Mouse (Mus musculus) kidney, postnatal 0 days (tissue): Measurements from ENCODE around the gene Spdl1. TPM values are rescaled to one million over a fixed set of nuclear protein-coding genes. Genes with fewer than 3 reads are reported as not detected.

Experiments used
- ATAC-seq: fragments of 200-750 bp; cut with Nextera tagmentation; replicated peaks from 2 replicates; pipeline ENCODE4 v1.8.0; 2017; ENCODE audit warnings: low read depth, moderate number of reproducible peaks, moderate TSS enrichment, moderate library complexity; ENCODE audit not compliant: low FRiP score
- DNase-seq: peaks from one replicate; pipeline ENCODE4 v3.0.0-alpha.2; 2016; ENCODE audit warnings: low spot score
- H3K27ac ChIP-seq: fragments of 300-500 bp; sonication (generic); 2 replicates; pipeline ENCODE4 v1.5.1; 2014; ENCODE audit warnings: mild to moderate bottlenecking
- H3K27me3 ChIP-seq: fragments of 300-500 bp; sonication (generic); 2 replicates; pipeline ENCODE4 v1.6.1; 2014; ENCODE audit warnings: low read length, mixed read lengths; ENCODE audit not compliant: insufficient read depth
- H3K36me3 ChIP-seq: fragments of 300-500 bp; sonication (generic); 2 replicates; pipeline ENCODE4 v1.6.1; 2014; ENCODE audit warnings: low read length, mixed read lengths; ENCODE audit not compliant: insufficient read depth
- H3K4me1 ChIP-seq: fragments of 300-500 bp; sonication (generic); replicated peaks from 2 replicates; pipeline ENCODE4 v1.6.1; 2014; ENCODE audit warnings: antibody characterized with exemption, low read length, mixed read lengths; ENCODE audit not compliant: insufficient read depth
- H3K4me2 ChIP-seq: fragments of 300-500 bp; sonication (generic); 2 replicates; pipeline ENCODE4 v1.6.1; 2014; ENCODE audit warnings: mild to moderate bottlenecking, low read length, moderate library complexity, mixed read lengths
- H3K4me3 ChIP-seq: fragments of 300-500 bp; sonication (generic); replicated peaks from 2 replicates; pipeline ENCODE4 v1.5.1; 2014; ENCODE audit warnings: low read depth, low read length
- H3K9ac ChIP-seq: fragments of 300-500 bp; sonication (generic); 2 replicates; pipeline ENCODE4 v1.6.1; 2014; ENCODE audit warnings: low read depth, low read length
- H3K9me3 ChIP-seq: fragments of 300-500 bp; sonication (generic); replicated peaks from 2 replicates; pipeline ENCODE4 v1.6.1; 2016; ENCODE audit warnings: low read length, inconsistent platforms, mixed read lengths
- CTCF ChIP-seq: IDR thresholded peaks from 2 replicates; pipeline ENCODE4 v1.5.1; 2016; ENCODE audit warnings: antibody characterized with exemption, low read depth, mild to moderate bottlenecking, moderate library complexity
- WGBS: fragments of 180-500 bp; shearing (Covaris S2); extraction: QIAGEN DNeasy Blood & Tissue Kit; methylation state at CpG from one replicate; pipeline ENCODE4 v1.1.7; 2014; 5-methylcytosine and 5-hydroxymethylcytosine counted together
- polyA plus RNA-seq: library from polyadenylated mRNA; unstranded; fragments of >200 nt; fragmentation: Nextera tagmentation; extraction: Ambion mirVana; gene quantifications from 2 replicates; pipeline ENCODE4 v1.2.1, GENCODE M21; 2015

The Spdl1 gene
- polyA plus RNA-seq, 1 experiment from 2014 or later = 9.0 TPM

- TF ChIP-seq CTCF = peak; percentile 50
- DNase-seq = no peak
- H3K9me3 ChIP-seq = no peaks in the 10 kb centered on the region
- H3K4me3 ChIP-seq = no peak overlapping the region
- no peak overlapping the region for H3K4me2 ChIP-seq
- H3K36me3 ChIP-seq = no peaks in the 10 kb centered on the region
- H3K9ac ChIP-seq = no peak overlapping the region
- H3K27me3 ChIP-seq = no peaks in the 10 kb centered on the region
- no peak for ATAC-seq
- WGBS = 25% methylated on average over 4 of the region's 4 CpGs
- no peak overlapping the region for H3K27ac ChIP-seq
- H3K4me1 ChIP-seq = no peaks in the 10 kb centered on the region
Measured at GRCm38 (mm10) chr11:34796097-34796496, 37.3 kb downstream of the Spdl1 start.

GRCm38 (mm10) chr11:34791872-34792271 lies 41.6 kb downstream of the Spdl1 start:
- ATAC-seq (no peak), DNase-seq (no peak)
- no peaks in the 10 kb centered on the region for H3K4me1 ChIP-seq
- H3K4me2 ChIP-seq = no peak overlapping the region
- no peaks in the 10 kb centered on the region for H3K9me3 ChIP-seq
- TF ChIP-seq CTCF = no peak
- H3K27me3 ChIP-seq = no peaks in the 10 kb centered on the region
- 63% methylated on average over 8 of the region's 8 CpGs for WGBS
- H3K9ac ChIP-seq = no peak overlapping the region
- no peaks in the 10 kb centered on the region for H3K36me3 ChIP-seq
- no peak overlapping the region for H3K4me3 ChIP-seq
- H3K27ac ChIP-seq = no peak overlapping the region

GRCm38 (mm10) chr11:34784864-34785263 lies 48.6 kb downstream of the Spdl1 start:
- Histone ChIP-seq H3K9ac (no peak overlapping the region), H3K27me3 (no peaks in the 10 kb centered on the region), H3K4me3 (no peak overlapping the region), H3K36me3 (no peaks in the 10 kb centered on the region), H3K9me3 (no peaks in the 10 kb centered on the region), H3K4me1 (no peaks in the 10 kb centered on the region), H3K27ac (no peak overlapping the region), H3K4me2 (no peak overlapping the region)
- peak; percentile 18 for DNase-seq
- ATAC-seq = no peak
- TF ChIP-seq CTCF = no peak

GRCm38 (mm10) chr11:34783587-34784043 lies 49.8 kb downstream of the Spdl1 start, which contains the start of gene Dock2:
Gene Dock2 (minus strand): TSS chr11:34783892.
- Histone ChIP-seq H3K4me2 (no peak within 1 kb of the TSS), H3K27ac (no peak within 1 kb of the TSS), H3K9me3 (no peaks in the 10 kb centered on the region), H3K27me3 (no peaks in the 10 kb centered on the region), H3K9ac (no peak within 1 kb of the TSS), H3K4me3 (no peak within 1 kb of the TSS), H3K36me3 (no peaks in the 10 kb centered on the region), H3K4me1 (no peaks in the 10 kb centered on the region)
- DNase-seq = no peak
- 77% methylated on average over 12 of the region's 12 CpGs for WGBS
- no peak for ATAC-seq
- no peak for TF ChIP-seq CTCF

GRCm38 (mm10) chr11:34782516-34783430 lies 50.7 kb downstream of the Spdl1 start:
- Histone ChIP-seq H3K27me3 (no peaks in the 10 kb centered on the region), H3K27ac (no peak overlapping the region), H3K4me3 (no peak overlapping the region), H3K4me2 (no peak overlapping the region), H3K9ac (no peak overlapping the region), H3K36me3 (no peaks in the 10 kb centered on the region), H3K9me3 (no peaks in the 10 kb centered on the region), H3K4me1 (no peaks in the 10 kb centered on the region)
- 72% methylated on average over 8 of the region's 8 CpGs for WGBS
- no peak for TF ChIP-seq CTCF
- DNase-seq (no peak), ATAC-seq (no peak)

- H3K4me1 ChIP-seq = no peaks in the 10 kb centered on the region
- DNase-seq (no peak), ATAC-seq (no peak)
- H3K9me3 ChIP-seq = no peaks in the 10 kb centered on the region
- no peak overlapping the region for H3K4me2 ChIP-seq
- TF ChIP-seq CTCF = no peak
- H3K27me3 ChIP-seq = no peaks in the 10 kb centered on the region
- 87% methylated on average over 2 of the region's 2 CpGs for WGBS
- no peak overlapping the region for H3K27ac ChIP-seq
- no peak overlapping the region for H3K9ac ChIP-seq
- H3K4me3 ChIP-seq = no peak overlapping the region
- no peaks in the 10 kb centered on the region for H3K36me3 ChIP-seq
Measured at GRCm38 (mm10) chr11:34780786-34781185, 52.7 kb downstream of the Spdl1 start.
